In the genomic region with DNA sequence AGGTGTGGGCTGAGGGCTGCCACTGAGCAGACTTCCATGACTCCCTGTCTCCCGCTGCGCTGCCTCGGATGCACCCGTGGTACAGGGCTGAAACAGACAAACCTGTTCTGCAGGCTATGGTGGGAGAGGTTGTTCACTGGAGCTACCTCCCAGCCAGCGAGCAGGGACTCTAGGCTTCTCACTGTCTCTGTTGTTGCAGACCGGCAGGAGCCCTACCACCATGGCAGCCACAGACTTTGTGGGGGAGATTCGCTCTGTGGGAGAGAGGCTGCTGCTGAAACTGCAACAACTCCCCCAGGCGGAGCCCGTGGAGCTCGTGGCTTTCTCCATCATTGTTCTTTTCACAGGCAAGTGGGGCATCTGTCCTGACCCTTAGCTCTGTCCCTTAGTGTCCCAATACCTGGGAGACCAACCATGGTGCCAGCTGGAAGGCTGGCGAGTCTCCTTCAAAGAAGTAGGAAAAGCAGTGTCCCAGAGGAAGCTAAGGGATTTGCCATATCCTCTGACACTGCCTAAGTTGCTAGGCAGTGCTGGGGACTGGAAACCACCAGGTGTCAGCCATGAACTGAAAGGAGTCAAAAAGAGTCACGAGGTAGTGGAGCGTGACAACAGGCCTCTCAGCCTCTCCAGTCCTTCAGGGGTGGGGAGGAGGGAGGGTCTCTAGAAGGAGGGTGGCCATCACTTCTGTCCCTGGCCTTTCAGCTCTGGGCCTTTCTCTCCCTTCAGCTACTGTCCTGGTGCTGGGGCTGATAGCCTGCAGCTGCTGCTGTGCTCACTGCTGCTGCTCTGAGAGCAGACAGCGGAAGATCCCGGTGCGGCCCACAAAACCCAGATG, we compare ENCODE assay signal across 10 mouse cellular contexts. TPM values are rescaled to one million over a fixed set of nuclear protein-coding genes. Genes with fewer than 3 reads are reported as not detected.
DNase-seq lines count a peak whose midpoint lies in the region; ATAC-seq lines count a peak whose summit lies in the region.
"Had no signal": no experiment of that assay in that cellular context is flagged by ENCODE, and none has a peak within 500 bp of the region (broad histone marks: within the 10 kb centered on the region; RNA-seq: fewer than 3 reads in every experiment).

No protein-coding gene starts in this region.

- H3K4me2 ChIP-seq in forebrain, embryonic 11.5 days (ENCODE audit: low read depth, low read length, severe bottlenecking), result no peak overlapping the region

- no peaks in the 10 kb centered on the region for H3K27me3 ChIP-seq in forebrain, embryonic 10.5 days (ENCODE audit: poor library complexity, severe bottlenecking)
- H3K27me3 ChIP-seq in forebrain, embryonic 11.5 days (ENCODE audit: control insufficient read depth, insufficient read depth, low read length), result no peaks in the 10 kb centered on the region
- H3K27me3 ChIP-seq in splenic B cell, adult 2 months (ENCODE audit: control insufficient read depth, insufficient read depth, low read length, poor library complexity, severe bottlenecking), result no peaks in the 10 kb centered on the region

- peaks cover 36% of the 10 kb centered on the region for H3K36me3 ChIP-seq in forebrain, embryonic 10.5 days (replicated peaks)
- H3K36me3 ChIP-seq in forebrain, embryonic 11.5 days (ENCODE audit: control insufficient read depth, insufficient read depth, low read length), result no peaks in the 10 kb centered on the region
- peaks cover 2% of the 10 kb centered on the region; the same call in 1 of the 2 replicates for H3K36me3 ChIP-seq in splenic B cell, adult 2 months (ENCODE audit: control insufficient read depth, insufficient read depth, low read length, poor library complexity, severe bottlenecking)

- WGBS in forebrain, embryonic 10.5 days, result 52% methylated on average over 16 of the region's 16 CpGs
- 55% methylated on average over 16 of the region's 16 CpGs for WGBS in forebrain, embryonic 11.5 days

- no peaks in the 10 kb centered on the region for H3K9me3 ChIP-seq in forebrain, embryonic 10.5 days
- H3K9me3 ChIP-seq in forebrain, embryonic 11.5 days (ENCODE audit: control insufficient read depth, low read length), result no peaks in the 10 kb centered on the region

- DNase-seq in forebrain, embryonic 10.5 days (ENCODE audit: extremely low spot score, low spot score), result no peak
- no peak for DNase-seq in forebrain, embryonic 11.5 days (ENCODE audit: low spot score)
- peak; percentile 37 to 40 for DNase-seq in right cerebral cortex, adult 2 months (ENCODE audit: low spot score in 2 of 2)
- DNase-seq in right cerebral cortex, postnatal 14 days, result no peak
- peak; percentile 47 to 67 for DNase-seq in layer of hippocampus, postnatal 36 days
- peak; percentile 50 for DNase-seq in splenic B cell, adult 2 months (ENCODE audit: low read depth, low spot score)
- DNase-seq in MN1 (ENCODE audit: low spot score), result no peak
- DNase-seq in spleen, adult 12 weeks (ENCODE audit: low spot score), result no peak

- ATAC-seq in forebrain, embryonic 11.5 days (replicated peaks; ENCODE audit: low FRiP score), result no peak

- H3K27ac ChIP-seq in forebrain, embryonic 10.5 days, result peak overlapping the region; percentile 70
- H3K27ac ChIP-seq in forebrain, embryonic 11.5 days (ENCODE audit: low read depth, low read length), result no peak overlapping the region

- no peak overlapping the region for H3K4me3 ChIP-seq in forebrain, embryonic 10.5 days
- H3K4me3 ChIP-seq in forebrain, embryonic 11.5 days (ENCODE audit: low read depth, low read length), result no peak overlapping the region

- H3K9ac ChIP-seq in forebrain, embryonic 11.5 days (ENCODE audit: low read length), result no peak overlapping the region

- H3K4me1 ChIP-seq in forebrain, embryonic 10.5 days, result peaks cover 47% of the 10 kb centered on the region
- peaks cover 5% of the 10 kb centered on the region; the same call in 1 of the 2 replicates for H3K4me1 ChIP-seq in forebrain, embryonic 11.5 days (replicated peaks; ENCODE audit: control insufficient read depth, insufficient read depth, low read length)

RNA-seq across cellular contexts. Expression of a gene that starts 5.4 kb away (rescaled TPM):
- 1.2 and 2.4 TPM in 2 replicates for polyA plus RNA-seq in forebrain, embryonic 10.5 days (2016; fragmentation: Nextera tagmentation; extraction: Ambion mirVana)
- 2.0 and 2.6 TPM in 2 replicates for polyA plus RNA-seq in forebrain, embryonic 11.5 days (2014; fragmentation: Nextera tagmentation; extraction: Ambion mirVana)
- total RNA-seq in layer of hippocampus, postnatal 36 days (2021), result under 1 TPM in 1 of 2 experiments, not detected in 1; 0.72 TPM

RNA-seq across cellular contexts. Expression of a gene that starts 6.6 kb away (rescaled TPM):
- polyA plus RNA-seq in forebrain, embryonic 10.5 days (2016; fragmentation: Nextera tagmentation; extraction: Ambion mirVana), result 0.83 and 1.7 TPM in 2 replicates
- polyA plus RNA-seq in forebrain, embryonic 11.5 days (2014; fragmentation: Nextera tagmentation; extraction: Ambion mirVana), result 0.72 and 0.95 TPM in 2 replicates
- not detected for total RNA-seq in layer of hippocampus, postnatal 36 days (2021)

RNA-seq across cellular contexts. Expression of a gene that starts 27.9 kb away (rescaled TPM):
- polyA plus RNA-seq in forebrain, embryonic 10.5 days (2016; fragmentation: Nextera tagmentation; extraction: Ambion mirVana), result 50.3 and 52.2 TPM in 2 replicates
- polyA plus RNA-seq in forebrain, embryonic 11.5 days (2014; fragmentation: Nextera tagmentation; extraction: Ambion mirVana), result 55.2 and 56.3 TPM in 2 replicates
- total RNA-seq in layer of hippocampus, postnatal 36 days (2021), result 10 to 100 TPM; 52.2 to 58.2 TPM

RNA-seq across cellular contexts. Expression of a gene that starts 28.1 kb away (rescaled TPM):
- polyA plus RNA-seq in forebrain, embryonic 10.5 days (2016; fragmentation: Nextera tagmentation; extraction: Ambion mirVana), result 35.0 and 36.6 TPM in 2 replicates
- polyA plus RNA-seq in forebrain, embryonic 11.5 days (2014; fragmentation: Nextera tagmentation; extraction: Ambion mirVana), result 28.3 and 35.6 TPM in 2 replicates
- total RNA-seq in layer of hippocampus, postnatal 36 days (2021), result 10 to 100 TPM; 30.4 to 35.1 TPM

RNA-seq across cellular contexts. Expression of a gene that starts 47.0 kb away (rescaled TPM):
- polyA plus RNA-seq in forebrain, embryonic 10.5 days (2016; fragmentation: Nextera tagmentation; extraction: Ambion mirVana), result 0.06 and 0.11 TPM in 2 replicates
- 0.16 TPM in 1 of 2 replicates, not detected in the other for polyA plus RNA-seq in forebrain, embryonic 11.5 days (2014; fragmentation: Nextera tagmentation; extraction: Ambion mirVana)
- under 1 TPM in 1 of 2 experiments, not detected in 1; 0.20 TPM for total RNA-seq in layer of hippocampus, postnatal 36 days (2021)
- polyA plus RNA-seq: C2C12; erythroblast, embryonic 14.5 days had no signal

Comparison
In these comparisons a context has a peak if more than half of its experiments do, and no peak if none do; other contexts are left out.
1. DNase-seq: peak in right cerebral cortex, adult 2 months (2 of 2), layer of hippocampus, postnatal 36 days (2 of 2) and splenic B cell, adult 2 months (single experiment); none in forebrain, embryonic 10.5 days (single experiment), forebrain, embryonic 11.5 days (single experiment), right cerebral cortex, postnatal 14 days (single experiment), MN1 (single experiment) and spleen, adult 12 weeks (single experiment).